Mouse (Mus musculus) forebrain, postnatal 0 days (tissue): ENCODE data around the gene Hip1r. TPM values are rescaled to one million over a fixed set of nuclear protein-coding genes. Genes with fewer than 3 reads are reported as not detected.
A peak's percentile ranks its signal among the peaks of the same experiment; 100 is the strongest.

Source experiments
- ATAC-seq: fragments of 200-750 bp; cut with Nextera tagmentation; 2 replicates; pipeline ENCODE4 v1.8.0; 2017; ENCODE audit warnings: mild to moderate bottlenecking, moderate library complexity
- DNase-seq: peaks from one replicate; pipeline ENCODE4 v3.0.0-alpha.2; 2015
- H3K27ac ChIP-seq: fragments of 300-500 bp; sonication (generic); 2 replicates; pipeline ENCODE4 v1.5.1; 2014; ENCODE audit warnings: low read depth, mild to moderate bottlenecking, antibody characterized with exemption, low read length, moderate library complexity, mixed read lengths
- H3K27me3 ChIP-seq: fragments of 300-500 bp; sonication (generic); 2 replicates; pipeline ENCODE4 v1.6.1; 2014; ENCODE audit warnings: mild to moderate bottlenecking, low read length, mixed read lengths; ENCODE audit not compliant: insufficient read depth
- H3K36me3 ChIP-seq: fragments of 300-500 bp; sonication (generic); 2 replicates; pipeline ENCODE4 v1.6.1; 2014; ENCODE audit warnings: mild to moderate bottlenecking, moderate library complexity; ENCODE audit not compliant: insufficient read depth
- H3K4me1 ChIP-seq: fragments of 300-500 bp; sonication (generic); 2 replicates; pipeline ENCODE4 v1.6.1; 2014; ENCODE audit warnings: antibody characterized with exemption; ENCODE audit not compliant: insufficient read depth
- H3K4me2 ChIP-seq: fragments of 300-500 bp; sonication (generic); 2 replicates; pipeline ENCODE4 v1.6.1; 2014; ENCODE audit warnings: low read depth, mild to moderate bottlenecking, moderate library complexity
- H3K4me3 ChIP-seq: fragments of 300-500 bp; sonication (generic); 2 replicates; pipeline ENCODE4 v1.5.1; 2014; ENCODE audit warnings: low read depth, low read length, mixed read lengths
- H3K9ac ChIP-seq: fragments of 300-500 bp; sonication (generic); 2 replicates; pipeline ENCODE4 v1.6.1; 2014; ENCODE audit warnings: mild to moderate bottlenecking
- H3K9me3 ChIP-seq: fragments of 300-500 bp; sonication (generic); 2 replicates; pipeline ENCODE4 v1.6.1; 2016; ENCODE audit warnings: low read length
- CTCF ChIP-seq: sonication (generic); IDR thresholded peaks from 2 replicates; pipeline ENCODE4 v1.5.1; 2016; ENCODE audit warnings: antibody characterized with exemption, control low read depth, low read depth
- WGBS: fragments of 180-500 bp; shearing (Covaris S2); extraction: QIAGEN DNeasy Blood & Tissue Kit; methylation state at CpG from one replicate; pipeline ENCODE4 v1.1.7; 2014; 5-methylcytosine and 5-hydroxymethylcytosine counted together
- polyA plus RNA-seq: library from polyadenylated mRNA; unstranded; fragments of >200 nt; fragmentation: Nextera tagmentation; extraction: Ambion mirVana; gene quantifications from 2 replicates; pipeline ENCODE4 v1.2.1, GENCODE M21; 2015
- total RNA-seq: library from RNA; depleted of rRNA; stranded (reverse); fragments of >200 nt; gene quantifications from 2 replicates; pipeline ENCODE4 v1.2.3, GENCODE M21; 2014

Hip1r gene
- total and polyA plus RNA-seq, 2 experiments from 2014 or later: 29.8 to 52.2 TPM

GRCm38 (mm10) chr5:124028680-124029079 is 55.3 kb downstream of the Hip1r start:
- 14% methylated on average over 7 of the region's 7 CpGs for WGBS
- no peaks in the 10 kb centered on the region for H3K9me3 ChIP-seq
- peak overlapping the region; percentile 74 for H3K4me2 ChIP-seq
- peak overlapping the region; percentile 39 for H3K9ac ChIP-seq
- peaks cover 22% of the 10 kb centered on the region for H3K4me1 ChIP-seq
- H3K4me3 ChIP-seq: 0 out of 2 replicates have a peak overlapping the region, but pooled peaks have one; percentile 9
- peak; percentile 59 for DNase-seq
- no peaks in the 10 kb centered on the region for H3K27me3 ChIP-seq
- H3K27ac ChIP-seq: peak overlapping the region; percentile 59
- no peaks in the 10 kb centered on the region for H3K36me3 ChIP-seq
- ATAC-seq: peak; percentile 4; the same call in 1 of the 2 replicates
- no peak for TF ChIP-seq CTCF

DNA sequence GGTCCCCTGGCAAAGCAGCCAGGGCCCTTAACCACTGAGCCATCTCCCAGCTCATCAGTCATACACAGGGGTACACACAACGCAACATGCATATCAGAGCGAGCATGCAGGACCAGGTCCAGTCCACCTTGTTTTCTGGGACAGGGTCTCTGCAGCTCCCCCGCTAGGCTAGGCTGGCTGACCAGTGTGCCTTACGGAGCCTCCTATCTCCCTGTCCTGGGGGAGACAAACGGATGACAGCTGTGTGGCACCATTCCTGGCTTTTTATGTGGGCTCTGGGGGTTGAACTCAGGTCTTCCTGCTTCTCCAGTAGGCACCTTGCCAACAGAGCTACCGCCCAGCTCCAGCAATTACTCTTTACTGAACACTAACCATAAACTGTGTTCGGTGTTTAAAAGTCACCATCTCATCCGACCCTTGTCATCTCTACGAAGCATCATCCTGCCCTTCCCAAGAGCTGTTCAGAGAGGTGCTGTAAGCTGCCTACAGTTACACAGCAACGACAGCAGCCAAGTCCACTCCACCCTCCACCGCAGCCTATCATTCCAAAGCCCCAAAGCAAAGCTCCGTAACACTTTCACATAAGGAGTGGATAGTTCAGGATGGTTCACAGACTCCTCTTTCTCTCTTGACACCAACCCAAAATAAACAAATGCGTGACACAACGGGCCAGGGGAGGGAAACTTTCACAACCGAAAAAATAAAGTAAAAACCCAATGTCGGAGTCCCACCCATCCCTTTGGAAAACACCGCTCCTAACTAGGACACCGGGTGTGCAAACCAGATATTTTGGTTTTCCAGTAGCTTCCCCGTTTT is 56.0 kb downstream of the Hip1r start:
- TF ChIP-seq CTCF: no peak
- Histone ChIP-seq H3K9me3 (no peaks in the 10 kb centered on the region), H3K4me1 (peaks cover 22% of the 10 kb centered on the region), H3K4me2 (peak overlapping the region; percentile 74), H3K9ac (peak overlapping the region; percentile 92; the same call in 1 of the 2 replicates), H3K27me3 (no peaks in the 10 kb centered on the region), H3K4me3 (peak overlapping the region; percentile 86), H3K36me3 (no peaks in the 10 kb centered on the region), H3K27ac (peak overlapping the region; percentile 40; the same call in 1 of the 2 replicates)
- no peak for DNase-seq
- no peak for ATAC-seq
- WGBS: 74% methylated on average over 19 of the region's 19 CpGs

DNA sequence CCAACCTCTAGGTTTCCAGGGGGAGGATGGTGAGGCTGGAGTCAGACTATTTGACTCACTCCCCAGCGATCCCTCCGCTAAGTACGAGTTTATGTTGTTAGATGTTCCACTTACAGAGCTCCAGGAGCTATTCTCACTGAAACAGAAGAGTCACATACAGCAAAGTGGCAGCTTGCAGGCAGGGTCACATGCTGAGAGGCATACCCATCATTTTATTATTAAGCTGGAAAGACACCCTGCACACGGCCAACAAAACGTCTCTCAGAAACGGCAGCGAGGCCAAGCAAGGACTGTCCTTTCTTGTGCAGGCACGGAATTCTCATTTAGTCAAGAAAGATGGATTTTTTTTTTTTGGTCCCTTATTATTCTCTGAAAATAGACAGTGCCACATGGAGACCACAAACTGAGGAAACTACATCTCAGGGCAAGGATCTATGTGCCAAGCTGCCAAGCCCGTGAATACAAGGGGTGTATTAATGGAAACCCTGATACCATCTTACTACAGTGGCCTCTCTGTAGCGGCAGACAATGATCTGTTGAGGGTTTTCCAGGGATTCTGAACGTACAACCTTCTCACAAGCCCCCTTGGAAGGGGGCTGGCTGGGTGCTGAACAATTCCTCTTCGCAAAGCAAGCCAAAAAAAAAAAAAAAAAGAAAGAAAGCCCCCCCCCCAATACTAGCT is 57.1 kb downstream of the Hip1r start:
- no peak for DNase-seq
- Histone ChIP-seq H3K4me2 (peak overlapping the region; percentile 74), H3K36me3 (no peaks in the 10 kb centered on the region), H3K9me3 (no peaks in the 10 kb centered on the region), H3K4me1 (peaks cover 22% of the 10 kb centered on the region), H3K27ac (peak overlapping the region; percentile 94), H3K4me3 (peak overlapping the region; percentile 86), H3K9ac (peak overlapping the region; percentile 92), H3K27me3 (no peaks in the 10 kb centered on the region)
- TF ChIP-seq CTCF: no peak
- WGBS: 1% methylated on average over 12 of the region's 12 CpGs
- ATAC-seq: peak; percentile 35

DNA sequence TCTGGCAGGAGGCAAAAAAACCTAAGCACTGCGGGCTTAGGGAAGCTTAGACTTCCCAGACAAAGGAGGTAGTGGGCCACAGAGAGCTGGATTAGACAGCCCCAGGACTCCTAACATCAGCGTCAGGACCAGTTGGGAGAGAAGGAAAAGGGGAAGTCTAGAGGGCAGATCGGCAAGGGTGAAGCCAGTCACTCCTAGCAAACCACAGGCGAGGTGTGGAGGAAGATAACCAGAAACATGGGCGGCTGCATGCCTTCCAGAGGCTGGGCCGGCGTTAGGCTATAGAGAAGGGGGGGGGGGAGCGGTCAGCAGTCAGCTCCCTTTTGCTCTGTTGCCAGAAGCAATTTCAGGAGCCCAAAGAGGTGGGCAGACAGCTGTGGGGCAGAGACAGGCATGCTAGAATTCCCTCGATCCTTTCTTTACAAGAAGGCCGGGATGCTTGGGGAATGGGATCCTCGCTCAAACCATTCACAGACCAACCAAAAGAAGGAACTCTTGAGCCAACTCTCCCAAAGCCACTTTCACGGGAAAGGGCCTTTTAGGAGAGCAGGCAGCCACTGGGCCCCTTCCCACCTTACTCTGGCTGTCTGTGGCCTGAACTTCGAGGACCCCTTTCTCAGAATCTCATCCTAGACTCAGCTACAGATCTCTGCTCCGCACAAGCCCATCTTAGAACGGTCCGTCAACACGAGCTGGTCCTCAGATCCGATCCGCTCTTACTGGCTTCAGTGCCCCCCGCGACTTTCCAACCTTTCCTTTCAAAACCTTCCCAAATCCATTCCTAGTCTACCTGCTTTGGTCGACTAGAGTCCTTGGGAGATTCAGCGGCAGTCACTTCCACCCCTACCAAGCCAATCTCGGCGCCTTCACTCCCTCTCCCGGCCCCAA is 57.9 kb downstream of the Hip1r start:
- ATAC-seq (peak; percentile 42), DNase-seq (peak; percentile 66)
- H3K4me3 ChIP-seq: peak overlapping the region; percentile 86
- WGBS: under 1% methylated on average over 25 of the region's 26 CpGs
- no peaks in the 10 kb centered on the region for H3K9me3 ChIP-seq
- peaks cover 22% of the 10 kb centered on the region for H3K4me1 ChIP-seq
- no peak for TF ChIP-seq CTCF
- H3K4me2 ChIP-seq: peak overlapping the region; percentile 74
- H3K36me3 ChIP-seq: no peaks in the 10 kb centered on the region
- H3K27me3 ChIP-seq: no peaks in the 10 kb centered on the region
- H3K9ac ChIP-seq: peak overlapping the region; percentile 92
- H3K27ac ChIP-seq: peak overlapping the region; percentile 94

- peak within 1 kb of the TSS; percentile 92 for H3K9ac ChIP-seq
- peak within 1 kb of the TSS; percentile 74 for H3K4me2 ChIP-seq
- no peak for TF ChIP-seq CTCF
- no peaks in the 10 kb centered on the region for H3K36me3 ChIP-seq
- WGBS: under 1% methylated on average over 52 of the region's 52 CpGs
- DNase-seq (peak; percentile 95), ATAC-seq (peak; percentile 83)
- H3K27me3 ChIP-seq: no peaks in the 10 kb centered on the region
- H3K4me1 ChIP-seq: peaks cover 22% of the 10 kb centered on the region
- H3K9me3 ChIP-seq: no peaks in the 10 kb centered on the region
- peak within 1 kb of the TSS; percentile 94 for H3K27ac ChIP-seq
- peak within 1 kb of the TSS; percentile 86 for H3K4me3 ChIP-seq
Measured at GRCm38 (mm10) chr5:124032001-124032508, 58.6 kb downstream of the Hip1r start, which contains the start of gene Vps37b. Gene Vps37b (minus strand): TSS chr5:124032270.

GRCm38 (mm10) chr5:124034471-124034870 is 61.0 kb downstream of the Hip1r start:
- H3K27me3 ChIP-seq: no peaks in the 10 kb centered on the region
- no peak overlapping the region for H3K27ac ChIP-seq
- ATAC-seq (no peak), DNase-seq (no peak)
- H3K4me2 ChIP-seq: no peak overlapping the region
- H3K36me3 ChIP-seq: no peaks in the 10 kb centered on the region
- WGBS: 71% methylated on average over 11 of the region's 11 CpGs
- H3K4me1 ChIP-seq: peaks cover 5% of the 10 kb centered on the region; the same call in 1 of the 2 replicates
- H3K4me3 ChIP-seq: no peak overlapping the region
- no peak for TF ChIP-seq CTCF
- H3K9ac ChIP-seq: no peak overlapping the region
- H3K9me3 ChIP-seq: no peaks in the 10 kb centered on the region
